In genomic region chr2:29266810-29267209, GRCm38 (mm10) we compare ENCODE assay signal across 12 mouse cellular contexts. TPM values are rescaled to one million over a fixed set of nuclear protein-coding genes. Genes with fewer than 3 reads are reported as not detected.
A peak's percentile ranks its signal among the peaks of the same experiment; 100 is the strongest.
DNase-seq lines count a peak whose midpoint lies in the region; ATAC-seq and TF ChIP-seq lines count a peak whose summit lies in the region.
"Had no signal": no experiment of that assay in that cellular context is flagged by ENCODE, and none has a peak within 500 bp of the region (broad histone marks: within the 10 kb centered on the region; RNA-seq: fewer than 3 reads in every experiment).

No protein-coding gene starts in this region.

- no peak for TF ChIP-seq POLR2A in cerebellum, adult 2 months (IDR thresholded peaks at IDR 0.05; ENCODE audit: borderline replicate concordance, insufficient read depth, low read length)

- 0 out of 2 replicates have a peak, but pooled peaks have one; percentile 22 for ATAC-seq in hindbrain, postnatal 0 days
- no peak for ATAC-seq in megakaryocyte-erythroid progenitor cell, adult 5-6 weeks (replicated peaks; ENCODE audit: low FRiP score, low TSS enrichment, poor library complexity, severe bottlenecking)
- ATAC-seq: intestine, postnatal 0 days had no signal

- peaks cover 8% of the 10 kb centered on the region for H3K4me1 ChIP-seq in cerebellum, adult 2 months (ENCODE audit: control insufficient read depth, insufficient read depth, low read length)
- H3K4me1 ChIP-seq in hindbrain, postnatal 0 days (ENCODE audit: insufficient read depth, low read length): peaks cover 18% of the 10 kb centered on the region

- no peak overlapping the region for H3K4me2 ChIP-seq in hindbrain, postnatal 0 days (ENCODE audit: low read depth, low read length)

- H3K4me3 ChIP-seq in cerebellum, adult 2 months (replicated peaks; ENCODE audit: insufficient read depth, low read depth, low read length): no peak overlapping the region
- H3K4me3 ChIP-seq in hindbrain, postnatal 0 days (ENCODE audit: low read length): no peak overlapping the region

- 24% methylated on average over 4 of the region's 4 CpGs for WGBS in cerebellum, adult 2 months
- 16% methylated on average over 4 of the region's 4 CpGs for WGBS in hindbrain, postnatal 0 days

- 0 out of 2 replicates have a peak overlapping the region, but pooled peaks have one; percentile 13 for H3K9ac ChIP-seq in hindbrain, postnatal 0 days (replicated peaks; ENCODE audit: low read length)

- H3K27ac ChIP-seq in cerebellum, adult 2 months (ENCODE audit: insufficient read depth, low read length): no peak overlapping the region
- peak overlapping the region; percentile 28; the same call in 1 of the 2 replicates for H3K27ac ChIP-seq in hindbrain, postnatal 0 days

- DNase-seq in cerebellum, adult 2 months: peak; percentile 35 to 54
- no peak for DNase-seq in cerebellum, adult 11 months
- DNase-seq in right cerebral cortex, postnatal 10 days (ENCODE audit: low spot score in 2 of 2): peak; percentile 53 to 62
- DNase-seq in right cerebral cortex, adult 2 months (ENCODE audit: low spot score in 2 of 2): no peak
- DNase-seq in hindbrain, postnatal 0 days (ENCODE audit: low spot score): peak; percentile 73
- no peak for DNase-seq in spleen, postnatal 36 days (ENCODE audit: low spot score in 2 of 2)
- DNase-seq in adrenal gland, postnatal 4 days (ENCODE audit: low spot score in 2 of 2): no peak
- DNase-seq: liver; lung, postnatal 10 days; right cerebral cortex, postnatal 14 days had no signal

- no peaks in the 10 kb centered on the region for H3K27me3 ChIP-seq in cerebellum, adult 2 months (ENCODE audit: control insufficient read depth, insufficient read depth, low read length)
- no peaks in the 10 kb centered on the region for H3K27me3 ChIP-seq in hindbrain, postnatal 0 days (ENCODE audit: insufficient read depth, low read length)

- H3K36me3 ChIP-seq in hindbrain, postnatal 0 days (ENCODE audit: insufficient read depth, low read length): no peaks in the 10 kb centered on the region

- H3K9me3 ChIP-seq in hindbrain, postnatal 0 days (ENCODE audit: low read length): no peaks in the 10 kb centered on the region

- TF ChIP-seq CTCF in cerebellum, adult 2 months (IDR thresholded peaks at IDR 0.05; ENCODE audit: borderline replicate concordance, insufficient read depth, low read depth, low read length): no peak
- TF ChIP-seq CTCF in hindbrain, postnatal 0 days (IDR thresholded peaks at IDR 0.05; ENCODE audit: low read depth): peak; percentile 43

RNA-seq across cellular contexts. Expression of gene Ntng2, which starts 14.0 kb away (rescaled TPM):
- 25.7 and 26.0 TPM in 2 replicates for polyA plus RNA-seq in cerebellum, adult 2 months (2012; rRNA removed)
- 30.3 and 34.5 TPM in 2 replicates for total RNA-seq in hindbrain, postnatal 0 days (2014; rRNA removed)
- 3.4 and 4.6 TPM in 2 replicates for polyA plus RNA-seq in hindbrain, postnatal 0 days (2015; fragmentation: Nextera tagmentation; extraction: Ambion mirVana)
- total RNA-seq in adrenal gland, postnatal 4 days (2021): 10 to 100 TPM; 31.5 to 32.3 TPM
- total RNA-seq in megakaryocyte-erythroid progenitor cell, adult 5-6 weeks (2014; fragmentation: Nextera tagmentation): 2.3 and 2.8 TPM in 2 replicates
- total RNA-seq in megakaryocyte-erythroid progenitor cell, adult 5-6 weeks (2017): not detected in 2 replicates

Comparison
In these comparisons a context has a peak if more than half of its experiments do, and no peak if none do; other contexts are left out.
1. DNase-seq: peak in cerebellum, adult 2 months (2 of 2), right cerebral cortex, postnatal 10 days (2 of 2) and hindbrain, postnatal 0 days (single experiment); none in cerebellum, adult 11 months (single experiment), right cerebral cortex, adult 2 months (0 of 2), spleen, postnatal 36 days (0 of 2) and adrenal gland, postnatal 4 days (0 of 2).